Mouse (Mus musculus): ENCODE measurements around the gene Mgst3. TPM values are rescaled to one million over a fixed set of nuclear protein-coding genes. Genes with fewer than 3 reads are reported as not detected.
A peak's percentile ranks its signal among the peaks of the same experiment; 100 is the strongest.

Mgst3 gene
- polyA plus RNA-seq, 1 experiment from 2014 or later, result 111 TPM

- 75% methylated on average over 4 of the region's 4 CpGs for WGBS
- Histone ChIP-seq H3K4me1 (no peaks in the 10 kb centered on the region), H3K4me3 (no peak overlapping the region), H3K36me3 (no peaks in the 10 kb centered on the region), H3K27me3 (ENCODE audit: insufficient read depth, poor library complexity, severe bottlenecking) (peaks cover 35% of the 10 kb centered on the region), H3K9me3 (no peaks in the 10 kb centered on the region), H3K27ac (no peak overlapping the region)
- peak; percentile 35 for DNase-seq (ENCODE audit: low spot score)
These were observed 16.0 kb upstream of the Mgst3 start for GRCm38 (mm10) chr1:167409601-167410000.

DNA sequence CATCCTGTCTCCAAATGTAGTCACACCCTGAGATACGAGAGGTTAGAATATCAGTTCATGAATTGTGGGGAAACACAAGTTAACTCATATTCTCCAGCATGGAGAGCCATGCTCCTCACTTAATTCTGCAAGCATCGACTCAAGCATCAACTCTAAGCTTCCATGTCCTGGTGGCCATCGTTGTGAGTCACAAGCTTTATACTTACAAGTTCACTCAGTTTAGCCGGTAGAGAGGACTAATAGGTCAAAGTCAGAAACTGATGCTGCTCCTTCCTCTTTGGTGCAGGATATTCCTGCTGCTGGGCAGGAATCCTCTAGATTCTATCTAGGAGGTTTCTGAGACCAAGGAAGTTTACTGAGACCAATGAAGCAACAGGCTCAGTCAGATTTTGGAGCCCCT, 11.6 kb upstream of the Mgst3 start:
- Histone ChIP-seq H3K36me3 (no peaks in the 10 kb centered on the region), H3K4me1 (no peaks in the 10 kb centered on the region), H3K9me3 (no peaks in the 10 kb centered on the region), H3K27me3 (ENCODE audit: insufficient read depth, poor library complexity, severe bottlenecking) (peaks cover 29% of the 10 kb centered on the region), H3K4me3 (no peak overlapping the region), H3K27ac (no peak overlapping the region)
- peak; percentile 52 for DNase-seq (ENCODE audit: low spot score)
- WGBS, result 78% methylated on average over 4 of the region's 4 CpGs

- no peak for DNase-seq (ENCODE audit: low spot score)
- peak overlapping the region; percentile 93 for H3K27ac ChIP-seq
- peaks cover 8% of the 10 kb centered on the region; the same call in 1 of the 2 replicates for H3K27me3 ChIP-seq (ENCODE audit: insufficient read depth, poor library complexity, severe bottlenecking)
These were observed 360 bp downstream of the Mgst3 start for GRCm38 (mm10) chr1:167393281-167393680.

DNA sequence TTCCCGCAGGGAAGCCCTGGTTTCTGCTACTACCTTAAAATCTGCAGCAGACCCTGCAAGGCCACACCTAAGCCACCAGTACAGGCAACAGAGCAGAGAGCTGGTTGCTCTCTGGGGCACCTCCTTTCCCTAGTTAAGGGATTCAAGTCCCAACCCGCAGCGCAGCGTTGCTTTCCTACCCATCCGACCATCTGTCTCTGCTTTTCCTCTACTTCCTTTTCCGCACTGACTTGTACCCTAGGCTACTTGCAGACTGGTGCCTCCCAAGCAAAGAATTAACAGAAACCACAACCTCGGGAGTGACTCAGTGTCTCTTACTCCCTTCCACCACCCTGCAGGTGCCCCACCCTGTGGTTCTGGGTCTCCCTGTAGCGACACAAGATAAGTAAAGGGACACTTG, 954 bp downstream of the Mgst3 start:
- H3K27me3 ChIP-seq (ENCODE audit: insufficient read depth, poor library complexity, severe bottlenecking), result peaks cover 8% of the 10 kb centered on the region; the same call in 1 of the 2 replicates
- peaks cover 10% of the 10 kb centered on the region for H3K4me1 ChIP-seq
- 12% methylated on average over 8 of the region's 8 CpGs for WGBS
- no peaks in the 10 kb centered on the region for H3K36me3 ChIP-seq
- peak overlapping the region; percentile 74 for H3K4me3 ChIP-seq
- H3K9me3 ChIP-seq, result no peaks in the 10 kb centered on the region
- H3K27ac ChIP-seq, result peak overlapping the region; percentile 93; the same call in 1 of the 2 replicates
- DNase-seq (ENCODE audit: low spot score), result peak; percentile 84

More at GRCm38 (mm10) chr1:167393281-167393680, 360 bp downstream of the Mgst3 start:
- 2% methylated on average over 15 of the region's 15 CpGs for WGBS
- Histone ChIP-seq H3K9me3 (no peaks in the 10 kb centered on the region), H3K4me3 (peak overlapping the region; percentile 74), H3K4me1 (peaks cover 10% of the 10 kb centered on the region), H3K36me3 (no peaks in the 10 kb centered on the region)

- Histone ChIP-seq H3K36me3 (no peaks in the 10 kb centered on the region), H3K9me3 (no peaks in the 10 kb centered on the region), H3K27ac (peak overlapping the region; percentile 93; the same call in 1 of the 2 replicates), H3K4me1 (peaks cover 10% of the 10 kb centered on the region), H3K4me3 (peak overlapping the region; percentile 74), H3K27me3 (ENCODE audit: insufficient read depth, poor library complexity, severe bottlenecking) (peaks cover 8% of the 10 kb centered on the region; the same call in 1 of the 2 replicates)
- 52% methylated on average over 2 of the region's 2 CpGs for WGBS
- DNase-seq (ENCODE audit: low spot score), result no peak
These were observed 1.5 kb downstream of the Mgst3 start for GRCm38 (mm10) chr1:167392031-167392640.

DNA sequence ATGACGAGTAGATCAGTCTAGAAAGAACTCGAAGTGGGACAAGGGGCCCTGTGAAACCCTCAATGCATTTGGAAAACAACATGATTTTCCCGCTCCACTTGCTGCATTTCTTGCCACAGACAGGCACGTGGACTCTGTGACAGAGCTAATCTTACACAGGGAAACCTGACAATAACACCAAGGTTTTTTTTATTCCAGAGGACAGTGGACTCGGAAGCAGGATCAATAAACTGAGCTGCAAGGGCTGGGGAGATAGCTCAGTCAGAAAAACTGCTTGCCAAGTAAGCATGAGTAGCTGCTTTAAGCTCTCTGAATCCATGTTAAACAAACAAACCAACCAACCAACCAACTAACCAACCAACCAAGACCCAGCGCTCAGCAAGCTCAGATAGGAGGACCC, 2.4 kb downstream of the Mgst3 start:
- no peaks in the 10 kb centered on the region for H3K36me3 ChIP-seq
- WGBS, result 75% methylated on average over 6 of the region's 6 CpGs
- H3K9me3 ChIP-seq, result no peaks in the 10 kb centered on the region
- peak overlapping the region; percentile 13; the same call in 1 of the 2 replicates for H3K4me3 ChIP-seq
- H3K4me1 ChIP-seq, result peaks cover 10% of the 10 kb centered on the region
- DNase-seq (ENCODE audit: low spot score), result no peak
- peaks cover 8% of the 10 kb centered on the region; the same call in 1 of the 2 replicates for H3K27me3 ChIP-seq (ENCODE audit: insufficient read depth, poor library complexity, severe bottlenecking)
- H3K27ac ChIP-seq, result peak overlapping the region; percentile 71

DNA sequence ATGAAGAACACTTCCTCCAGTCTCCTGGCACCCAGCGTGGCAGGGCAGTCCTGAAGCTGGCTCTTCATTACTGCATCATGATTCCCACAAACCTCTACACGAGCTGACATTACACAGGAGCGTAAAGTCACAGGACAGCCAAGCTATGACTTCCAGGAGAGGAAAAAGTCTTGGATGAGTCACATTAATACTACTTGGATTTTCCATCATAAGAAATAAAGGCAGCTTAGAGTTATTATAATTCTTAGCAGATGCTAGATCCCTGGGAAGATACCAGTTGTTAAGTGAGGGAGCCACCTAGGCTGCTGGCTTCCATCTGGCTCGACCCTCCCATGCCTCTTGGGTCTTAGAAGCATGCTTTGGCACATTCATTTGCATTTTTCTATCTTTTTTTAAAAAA, 3.3 kb downstream of the Mgst3 start:
- H3K36me3 ChIP-seq, result no peaks in the 10 kb centered on the region
- no peak overlapping the region for H3K4me3 ChIP-seq
- peaks cover 8% of the 10 kb centered on the region; the same call in 1 of the 2 replicates for H3K27me3 ChIP-seq (ENCODE audit: insufficient read depth, poor library complexity, severe bottlenecking)
- DNase-seq (ENCODE audit: low spot score), result no peak
- H3K9me3 ChIP-seq, result no peaks in the 10 kb centered on the region
- H3K27ac ChIP-seq, result no peak overlapping the region
- H3K4me1 ChIP-seq, result peaks cover 14% of the 10 kb centered on the region
- 77% methylated on average over 4 of the region's 4 CpGs for WGBS

- peaks cover 8% of the 10 kb centered on the region; the same call in 1 of the 2 replicates for H3K27me3 ChIP-seq (ENCODE audit: insufficient read depth, poor library complexity, severe bottlenecking)
- H3K27ac ChIP-seq, result peak overlapping the region; percentile 42; the same call in 1 of the 2 replicates
- no peak for DNase-seq (ENCODE audit: low spot score)
- H3K4me3 ChIP-seq, result no peak overlapping the region
- H3K4me1 ChIP-seq, result peaks cover 21% of the 10 kb centered on the region
- H3K36me3 ChIP-seq, result no peaks in the 10 kb centered on the region
- no peaks in the 10 kb centered on the region for H3K9me3 ChIP-seq
- 82% methylated on average over 7 of the region's 7 CpGs for WGBS
These were observed 4.1 kb downstream of the Mgst3 start for GRCm38 (mm10) chr1:167389584-167389983.

DNA sequence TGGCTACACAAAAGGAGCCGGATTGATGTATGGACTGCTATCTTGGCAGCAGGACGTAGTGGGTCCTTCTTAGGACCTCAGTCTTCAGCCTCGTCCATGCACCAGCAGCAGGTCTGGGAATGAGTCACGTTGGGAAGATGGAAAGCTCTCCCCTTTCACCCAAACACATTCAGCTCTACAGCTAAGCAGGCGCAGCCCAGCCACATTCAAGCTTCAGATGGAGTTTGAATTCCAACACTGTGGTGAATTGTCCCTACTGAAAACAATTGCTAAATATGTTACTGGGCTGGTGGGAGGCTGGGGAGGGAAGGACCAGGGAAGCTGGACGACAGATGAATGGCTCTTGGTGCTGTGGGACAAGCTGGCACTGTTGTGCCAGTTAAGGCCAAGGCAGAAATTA, 5.1 kb downstream of the Mgst3 start:
- Histone ChIP-seq H3K4me3 (no peak overlapping the region), H3K9me3 (no peaks in the 10 kb centered on the region), H3K27me3 (ENCODE audit: insufficient read depth, poor library complexity, severe bottlenecking) (peaks cover 8% of the 10 kb centered on the region; the same call in 1 of the 2 replicates), H3K27ac (peak overlapping the region; percentile 52), H3K4me1 (peaks cover 21% of the 10 kb centered on the region), H3K36me3 (no peaks in the 10 kb centered on the region)
- DNase-seq (ENCODE audit: low spot score), result no peak
- 73% methylated on average over 6 of the region's 6 CpGs for WGBS

DNA sequence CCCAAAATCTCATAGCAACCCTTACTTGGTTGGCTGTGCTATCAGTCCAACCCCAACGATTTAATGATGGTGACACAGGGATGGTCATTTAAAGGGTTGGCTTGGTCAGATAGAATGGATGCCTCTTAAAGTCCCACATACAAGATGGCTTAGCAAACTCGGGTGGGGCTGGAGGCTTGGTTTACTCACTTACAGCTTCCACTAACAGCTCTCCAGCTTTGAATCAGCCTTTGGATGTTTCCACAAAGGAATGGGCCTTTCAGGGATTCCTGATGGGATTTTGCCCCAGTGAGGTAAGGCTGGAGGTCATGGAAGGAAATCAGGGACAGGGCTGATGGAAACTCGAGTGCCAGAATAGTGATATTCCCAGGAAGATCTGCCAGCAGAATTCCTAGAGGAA, 5.8 kb downstream of the Mgst3 start:
- no peaks in the 10 kb centered on the region for H3K9me3 ChIP-seq
- H3K4me3 ChIP-seq, result no peak overlapping the region
- H3K27me3 ChIP-seq (ENCODE audit: insufficient read depth, poor library complexity, severe bottlenecking), result peaks cover 6% of the 10 kb centered on the region; the same call in 1 of the 2 replicates
- H3K27ac ChIP-seq, result no peak overlapping the region
- 70% methylated on average over 3 of the region's 3 CpGs for WGBS
- H3K4me1 ChIP-seq, result peaks cover 15% of the 10 kb centered on the region
- DNase-seq (ENCODE audit: low spot score), result no peak
- H3K36me3 ChIP-seq, result no peaks in the 10 kb centered on the region

DNA sequence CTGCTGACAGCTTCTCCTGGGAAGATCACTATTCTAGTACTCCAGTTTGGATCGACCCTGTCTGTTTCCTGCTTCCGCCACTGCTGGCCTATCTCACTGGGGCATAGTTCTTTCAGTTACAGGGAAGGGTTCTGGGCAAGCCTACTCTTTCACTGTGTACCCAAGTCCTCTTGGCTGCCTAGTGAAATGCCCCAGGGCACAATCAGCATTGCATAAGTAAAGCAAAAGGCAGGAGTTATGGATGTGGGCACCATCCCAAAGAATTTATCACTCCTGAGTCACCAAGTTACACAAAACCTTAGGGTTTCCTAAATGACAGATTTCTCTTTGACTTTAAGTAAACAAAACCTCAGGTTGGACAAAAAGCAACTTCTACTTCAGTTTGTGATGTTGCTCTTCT, 6.3 kb downstream of the Mgst3 start:
- peaks cover 11% of the 10 kb centered on the region for H3K4me1 ChIP-seq
- H3K27me3 ChIP-seq (ENCODE audit: insufficient read depth, poor library complexity, severe bottlenecking), result 0 out of 2 replicates have a peak, but pooled peaks cover 3% of the 10 kb centered on the region
- no peaks in the 10 kb centered on the region for H3K36me3 ChIP-seq
- H3K4me3 ChIP-seq, result no peak overlapping the region
- H3K27ac ChIP-seq, result peak overlapping the region; percentile 47; the same call in 1 of the 2 replicates
- no peak for DNase-seq (ENCODE audit: low spot score)
- 61% methylated on average over 2 of the region's 2 CpGs for WGBS
- H3K9me3 ChIP-seq, result no peaks in the 10 kb centered on the region

- Histone ChIP-seq H3K36me3 (no peaks in the 10 kb centered on the region), H3K4me3 (no peak overlapping the region), H3K9me3 (no peaks in the 10 kb centered on the region), H3K4me1 (peaks cover 11% of the 10 kb centered on the region), H3K27ac (peak overlapping the region; percentile 36; the same call in 1 of the 2 replicates), H3K27me3 (ENCODE audit: insufficient read depth, poor library complexity, severe bottlenecking) (no peaks in the 10 kb centered on the region)
- no peak for DNase-seq (ENCODE audit: low spot score)
- WGBS, result 39% methylated on average over 2 of the region's 2 CpGs
These were observed 7.2 kb downstream of the Mgst3 start for GRCm38 (mm10) chr1:167386466-167386865.

DNA sequence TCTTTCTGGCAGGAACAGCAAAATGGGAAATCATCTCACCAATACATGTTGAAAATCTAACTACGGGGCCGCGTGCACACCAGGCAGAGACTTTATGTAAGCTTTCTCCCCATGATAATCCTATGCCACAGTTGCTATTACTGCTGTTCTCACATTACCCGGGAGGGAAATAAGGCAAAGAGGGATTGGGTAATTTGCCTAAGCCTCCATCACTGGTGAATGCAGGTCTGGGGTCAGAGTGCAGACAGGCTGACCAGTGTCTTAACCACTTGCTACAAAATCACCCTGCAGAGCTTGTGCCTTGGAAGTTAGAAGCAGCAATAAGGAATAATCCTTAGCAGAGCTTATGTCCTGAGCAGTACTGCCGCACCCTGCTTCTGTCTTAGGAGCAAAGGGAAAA, 8.0 kb downstream of the Mgst3 start:
- H3K4me1 ChIP-seq, result peaks cover 11% of the 10 kb centered on the region
- WGBS, result 76% methylated on average over 5 of the region's 5 CpGs
- peak overlapping the region; percentile 56; the same call in 1 of the 2 replicates for H3K27ac ChIP-seq

More for the DNA sequence above, 8.0 kb downstream of the Mgst3 start:
- DNase-seq (ENCODE audit: low spot score), result no peak
- Histone ChIP-seq H3K36me3 (no peaks in the 10 kb centered on the region), H3K9me3 (no peaks in the 10 kb centered on the region), H3K27me3 (ENCODE audit: insufficient read depth, poor library complexity, severe bottlenecking) (no peaks in the 10 kb centered on the region), H3K4me3 (no peak overlapping the region)

Data from heart, embryonic 10.5 days (tissue).